Comparison of ENCODE assay signal across 8 mouse cellular contexts in genomic region chr7:105811516-105811915, GRCm38 (mm10). TPM values are rescaled to one million over a fixed set of nuclear protein-coding genes. Genes with fewer than 3 reads are reported as not detected.
DNase-seq lines count a peak whose midpoint lies in the region; ATAC-seq and TF ChIP-seq lines count a peak whose summit lies in the region.

No protein-coding gene starts in this region.

- DNase-seq in gastrocnemius, adult 2 months: no peak
- DNase-seq in gastrocnemius, adult 18-20 months (ENCODE audit: low spot score): no peak
- DNase-seq in G1E (ENCODE audit: low spot score): no peak
- DNase-seq in forebrain, postnatal 0 days: no peak
- DNase-seq in midbrain, embryonic 10.5 days (ENCODE audit: low spot score): no peak
- no peak for DNase-seq in Muller cell, postnatal 12 days (ENCODE audit: inconsistent ontology term)
- DNase-seq in layer of hippocampus, adult 18-20 months (ENCODE audit: low spot score in 2 of 2): no peak

- 0 out of 2 replicates have a peak, but pooled peaks cover 4% of the 10 kb centered on the region for H3K9me3 ChIP-seq in G1E (replicated peaks)
- H3K9me3 ChIP-seq in forebrain, postnatal 0 days (ENCODE audit: low read length): no peaks in the 10 kb centered on the region
- no peaks in the 10 kb centered on the region for H3K9me3 ChIP-seq in midbrain, embryonic 10.5 days (replicated peaks)

- peaks cover 28% of the 10 kb centered on the region for H3K4me1 ChIP-seq in G1E (ENCODE audit: insufficient read depth, low read depth, low read length)
- H3K4me1 ChIP-seq in forebrain, postnatal 0 days (ENCODE audit: insufficient read depth): peaks cover 6% of the 10 kb centered on the region
- H3K4me1 ChIP-seq in midbrain, embryonic 10.5 days: peaks cover 12% of the 10 kb centered on the region

- peaks cover 30% of the 10 kb centered on the region for H3K36me3 ChIP-seq in G1E (replicated peaks)
- H3K36me3 ChIP-seq in forebrain, postnatal 0 days (ENCODE audit: insufficient read depth): peaks cover 17% of the 10 kb centered on the region
- H3K36me3 ChIP-seq in midbrain, embryonic 10.5 days: peaks cover 28% of the 10 kb centered on the region

- TF ChIP-seq CTCF in gastrocnemius, adult 2 months (IDR thresholded peaks at IDR 0.05): no peak
- TF ChIP-seq CTCF in G1E (IDR thresholded peaks at IDR 0.05; ENCODE audit: low read depth, low read length): no peak
- no peak for TF ChIP-seq CTCF in forebrain, postnatal 0 days (IDR thresholded peaks at IDR 0.05; ENCODE audit: low read depth)

- H3K4me2 ChIP-seq in forebrain, postnatal 0 days (ENCODE audit: low read depth): peak overlapping the region; percentile 26

- intact Hi-C loops in gastrocnemius, adult 2 months (cut with DNase I): loop anchor here (2.0 to 10.0 kb wide), 3 partner anchors 75 to 257 kb away; partner anchors contain the start of genes Dnhd1, Ilk, Rrp8 and Smpd1

- H3K4me3 ChIP-seq in gastrocnemius, adult 2 months: peak overlapping the region; percentile 60
- peak overlapping the region; percentile 99; the same call in 1 of the 2 replicates for H3K4me3 ChIP-seq in G1E (ENCODE audit: low read depth, low read length)
- no peak overlapping the region for H3K4me3 ChIP-seq in forebrain, postnatal 0 days (ENCODE audit: low read depth, low read length)
- peak overlapping the region; percentile 83 for H3K4me3 ChIP-seq in midbrain, embryonic 10.5 days

- peak overlapping the region; percentile 87 for H3K27ac ChIP-seq in gastrocnemius, adult 2 months
- H3K27ac ChIP-seq in forebrain, postnatal 0 days (ENCODE audit: low read depth, low read length): no peak overlapping the region
- H3K27ac ChIP-seq in midbrain, embryonic 10.5 days (replicated peaks): peak overlapping the region; percentile 95; the same call in 1 of the 2 replicates

- H3K27me3 ChIP-seq in G1E (ENCODE audit: insufficient read depth, low read length): peaks cover 5% of the 10 kb centered on the region; the same call in 1 of the 2 replicates
- H3K27me3 ChIP-seq in forebrain, postnatal 0 days (ENCODE audit: insufficient read depth, low read length): no peaks in the 10 kb centered on the region
- no peaks in the 10 kb centered on the region for H3K27me3 ChIP-seq in midbrain, embryonic 10.5 days (ENCODE audit: low read depth, poor library complexity, severe bottlenecking)

- ATAC-seq in G1E (ENCODE audit: extremely low read depth, insufficient number of reproducible peaks, low FRiP score, poor library complexity, severe bottlenecking): no peak
- ATAC-seq in forebrain, postnatal 0 days: no peak
- no peak for ATAC-seq in megakaryocyte-erythroid progenitor cell, adult 5-6 weeks (replicated peaks; ENCODE audit: low FRiP score, low TSS enrichment, poor library complexity, severe bottlenecking)

- H3K9ac ChIP-seq in forebrain, postnatal 0 days: no peak overlapping the region

RNA-seq across cellular contexts. Expression of gene Mrpl17, which starts 0.6 kb away (rescaled TPM):
- 100 to 1,000 TPM; 108 to 112 TPM for total RNA-seq in gastrocnemius, adult 2 months (2021)
- total RNA-seq in gastrocnemius, adult 18-20 months (2021): 100 to 1,000 TPM; 103 to 104 TPM
- 159 and 162 TPM in 2 replicates for total RNA-seq in G1E (2014; fragmentation: Nextera tagmentation)
- 50.3 and 58.4 TPM in 2 replicates for total RNA-seq in G1E (2017)
- polyA plus RNA-seq in G1E (2012): 111 and 125 TPM in 2 replicates
- 15.0 and 37.1 TPM in 2 replicates for total RNA-seq in forebrain, postnatal 0 days (2014; rRNA removed)
- 192 and 197 TPM in 2 replicates for polyA plus RNA-seq in forebrain, postnatal 0 days (2015; fragmentation: Nextera tagmentation; extraction: Ambion mirVana)
- 293 and 320 TPM in 2 replicates for polyA plus RNA-seq in midbrain, embryonic 10.5 days (2016; fragmentation: Nextera tagmentation; extraction: Ambion mirVana)
- total RNA-seq in megakaryocyte-erythroid progenitor cell, adult 5-6 weeks (2014; fragmentation: Nextera tagmentation): 144 and 184 TPM in 2 replicates
- total RNA-seq in megakaryocyte-erythroid progenitor cell, adult 5-6 weeks (2017): 31.6 and 60.6 TPM in 2 replicates
- total RNA-seq in layer of hippocampus, adult 18-20 months (2021): 100 to 1,000 TPM; 104 to 108 TPM

RNA-seq across cellular contexts. Expression of gene Dchs1, which starts 24.1 kb away (rescaled TPM):
- total RNA-seq in gastrocnemius, adult 2 months (2021): 1 to 10 TPM; 2.1 to 5.0 TPM
- 1 to 10 TPM; 2.1 to 3.7 TPM for total RNA-seq in gastrocnemius, adult 18-20 months (2021)
- not detected in 2 replicates for total RNA-seq in G1E (2014; fragmentation: Nextera tagmentation)
- 0.05 and 0.06 TPM in 2 replicates for total RNA-seq in G1E (2017)
- polyA plus RNA-seq in G1E (2012): under 0.01 TPM in 1 of 2 replicates, not detected in the other
- total RNA-seq in forebrain, postnatal 0 days (2014; rRNA removed): 62.7 and 98.7 TPM in 2 replicates
- 5.7 and 8.0 TPM in 2 replicates for polyA plus RNA-seq in forebrain, postnatal 0 days (2015; fragmentation: Nextera tagmentation; extraction: Ambion mirVana)
- polyA plus RNA-seq in midbrain, embryonic 10.5 days (2016; fragmentation: Nextera tagmentation; extraction: Ambion mirVana): 6.7 and 10.1 TPM in 2 replicates
- total RNA-seq in megakaryocyte-erythroid progenitor cell, adult 5-6 weeks (2014; fragmentation: Nextera tagmentation): not detected in 2 replicates
- not detected in 2 replicates for total RNA-seq in megakaryocyte-erythroid progenitor cell, adult 5-6 weeks (2017)
- 10 to 100 TPM; 10.9 to 11.8 TPM for total RNA-seq in layer of hippocampus, adult 18-20 months (2021)

RNA-seq across cellular contexts. Expression of gene Tpp1, which starts 59.5 kb away (rescaled TPM):
- total RNA-seq in gastrocnemius, adult 2 months (2021): 10 to 100 TPM; 42.3 to 45.8 TPM
- total RNA-seq in gastrocnemius, adult 18-20 months (2021): 10 to 100 TPM; 41.7 to 52.2 TPM
- total RNA-seq in G1E (2014; fragmentation: Nextera tagmentation): 157 and 173 TPM in 2 replicates
- 67.3 and 72.9 TPM in 2 replicates for total RNA-seq in G1E (2017)
- polyA plus RNA-seq in G1E (2012): 48.8 and 49.0 TPM in 2 replicates
- 16.8 and 51.2 TPM in 2 replicates for total RNA-seq in forebrain, postnatal 0 days (2014; rRNA removed)
- 38.7 and 40.0 TPM in 2 replicates for polyA plus RNA-seq in forebrain, postnatal 0 days (2015; fragmentation: Nextera tagmentation; extraction: Ambion mirVana)
- polyA plus RNA-seq in midbrain, embryonic 10.5 days (2016; fragmentation: Nextera tagmentation; extraction: Ambion mirVana): 66.1 and 66.9 TPM in 2 replicates
- total RNA-seq in megakaryocyte-erythroid progenitor cell, adult 5-6 weeks (2014; fragmentation: Nextera tagmentation): 80.7 and 98.6 TPM in 2 replicates
- total RNA-seq in megakaryocyte-erythroid progenitor cell, adult 5-6 weeks (2017): 26.8 and 37.9 TPM in 2 replicates
- total RNA-seq in layer of hippocampus, adult 18-20 months (2021): 10 to 100 TPM; 59.2 to 65.2 TPM
